Mouse (Mus musculus) stomach, embryonic 15.5 days (tissue): ENCODE measurements around the gene Ndufa9. TPM values are rescaled to one million over a fixed set of nuclear protein-coding genes. Genes with fewer than 3 reads are reported as not detected.

ENCODE experiments used
- ATAC-seq: fragments of 200-750 bp; cut with Nextera tagmentation; 2 replicates; pipeline ENCODE4 v1.8.0; 2017; ENCODE audit warnings: low read depth, moderate number of reproducible peaks, moderate TSS enrichment; ENCODE audit not compliant: insufficient read depth, low FRiP score
- H3K27ac ChIP-seq: fragments of 300-500 bp; sonication (generic); 2 replicates; pipeline ENCODE4 v1.5.1; 2015; ENCODE audit warnings: mild to moderate bottlenecking, inconsistent platforms
- H3K27me3 ChIP-seq: fragments of 300-500 bp; sonication (generic); replicated peaks from 2 replicates; pipeline ENCODE4 v1.6.1; 2015; ENCODE audit warnings: inconsistent platforms
- H3K36me3 ChIP-seq: fragments of 300-500 bp; sonication (generic); 2 replicates; pipeline ENCODE4 v1.6.1; 2015; ENCODE audit warnings: inconsistent platforms
- H3K4me1 ChIP-seq: fragments of 300-500 bp; sonication (generic); 2 replicates; pipeline ENCODE4 v1.6.1; 2015; ENCODE audit warnings: inconsistent platforms
- H3K4me2 ChIP-seq: fragments of 300-500 bp; sonication (generic); 2 replicates; pipeline ENCODE4 v1.6.1; 2015; ENCODE audit warnings: mild to moderate bottlenecking, inconsistent platforms
- H3K4me3 ChIP-seq: fragments of 300-500 bp; sonication (generic); replicated peaks from 2 replicates; pipeline ENCODE4 v1.5.1; 2015; ENCODE audit warnings: inconsistent platforms
- H3K9ac ChIP-seq: fragments of 300-500 bp; sonication (generic); 2 replicates; pipeline ENCODE4 v1.6.1; 2015; ENCODE audit warnings: inconsistent platforms
- H3K9me3 ChIP-seq: fragments of 300-500 bp; sonication (generic); 2 replicates; pipeline ENCODE4 v1.6.1; 2016; ENCODE audit warnings: inconsistent platforms
- WGBS: fragments of 180-500 bp; shearing (Covaris S2); methylation state at CpG from one replicate; pipeline ENCODE4 v1.1.7; 2015; 5-methylcytosine and 5-hydroxymethylcytosine counted together
- polyA plus RNA-seq: library from polyadenylated mRNA; unstranded; fragments of >200 nt; fragmentation: Nextera tagmentation; extraction: Ambion mirVana; gene quantifications from 2 replicates; pipeline ENCODE4 v1.2.1, GENCODE M21; 2015

Gene Ndufa9
- polyA plus RNA-seq: 207 and 235 TPM in 2 replicates

DNA sequence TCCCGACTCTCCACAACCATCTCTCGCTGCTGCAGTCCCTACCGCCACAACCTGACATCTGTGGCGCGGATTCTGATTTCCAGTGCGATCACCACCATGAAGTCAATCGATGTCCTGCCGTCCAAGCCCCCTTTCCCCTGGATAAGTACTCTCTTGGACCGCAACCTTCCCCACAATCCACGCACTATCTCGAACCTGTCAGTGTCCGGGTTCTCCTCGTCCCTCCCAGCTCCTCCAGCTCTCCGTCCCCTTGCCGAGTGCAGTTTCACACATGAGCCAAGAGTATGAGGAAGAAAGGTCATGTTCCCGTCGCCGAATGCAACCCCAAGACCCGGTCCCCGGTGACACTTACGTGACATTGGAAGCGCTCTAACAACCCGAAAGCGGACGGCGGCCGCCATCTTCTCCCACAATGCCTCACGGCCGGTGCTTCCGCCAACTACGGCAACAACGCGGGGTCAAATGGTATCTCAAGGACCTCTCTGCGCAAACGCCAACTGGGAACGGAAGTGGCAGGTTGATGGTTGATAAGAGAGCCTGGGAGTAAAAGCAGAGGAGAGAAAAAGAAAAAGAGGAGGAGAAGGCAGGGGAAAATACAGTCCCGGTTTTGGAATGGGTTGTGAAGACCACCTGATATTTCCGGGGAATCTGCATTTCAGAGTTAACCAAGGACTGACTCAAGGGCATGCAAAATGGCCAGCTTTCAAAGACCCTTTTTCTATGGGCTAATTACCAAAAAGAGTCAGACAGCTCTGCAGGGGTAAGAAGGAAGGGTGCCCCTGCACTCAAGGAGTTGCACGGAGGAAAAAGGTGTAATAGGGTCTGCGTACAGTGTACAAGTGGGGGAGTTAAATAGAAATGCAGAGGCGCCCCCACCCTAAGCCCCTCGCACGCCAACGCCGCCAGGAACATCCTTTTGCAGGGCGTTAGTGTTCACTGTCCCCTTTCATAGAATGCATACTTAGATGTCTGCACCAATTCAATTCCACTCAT lies at the start of gene Ndufa9:
Ndufa9 (minus strand) TSS at position 425 of the 993 bp plus-strand sequence.
- Histone ChIP-seq H3K9me3 (no peaks in the 10 kb centered on the region), H3K9ac (peak within 1 kb of the TSS; percentile 85), H3K4me2 (peak within 1 kb of the TSS; percentile 81), H3K27me3 (no peaks in the 10 kb centered on the region), H3K4me1 (peaks cover 12% of the 10 kb centered on the region), H3K4me3 (peak within 1 kb of the TSS; percentile 83), H3K36me3 (0 out of 2 replicates have a peak, but pooled peaks cover 5% of the 10 kb centered on the region), H3K27ac (peak within 1 kb of the TSS; percentile 59)
- peak; percentile 85 for ATAC-seq
- WGBS: 5% methylated on average over 46 of the region's 46 CpGs

DNA sequence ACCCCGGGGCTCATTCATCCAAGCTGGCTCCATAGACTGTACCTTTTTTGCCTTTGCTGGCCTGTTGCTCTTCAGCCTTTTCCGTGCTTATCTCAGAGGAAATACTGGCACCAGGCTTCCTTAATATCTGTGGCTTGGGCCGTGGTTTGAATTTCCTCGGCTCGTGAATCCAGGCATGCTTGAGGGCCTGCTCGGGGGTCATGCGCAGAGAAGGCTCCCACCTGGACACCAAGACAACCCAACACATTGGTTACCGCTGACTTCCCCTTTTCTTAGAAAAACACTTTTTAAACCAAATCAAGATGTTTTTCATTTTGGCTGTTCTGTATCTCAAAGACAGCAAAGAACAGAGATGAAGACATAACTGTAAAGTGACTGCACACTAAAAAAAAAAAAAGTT lies 28.2 kb upstream of the Ndufa9 start:
- Histone ChIP-seq H3K27me3 (no peaks in the 10 kb centered on the region), H3K36me3 (no peaks in the 10 kb centered on the region), H3K4me1 (no peaks in the 10 kb centered on the region), H3K4me3 (no peak overlapping the region), H3K9me3 (no peaks in the 10 kb centered on the region), H3K4me2 (no peak overlapping the region), H3K27ac (no peak overlapping the region), H3K9ac (no peak overlapping the region)
- no peak for ATAC-seq
- WGBS: 70% methylated on average over 8 of the region's 8 CpGs

DNA sequence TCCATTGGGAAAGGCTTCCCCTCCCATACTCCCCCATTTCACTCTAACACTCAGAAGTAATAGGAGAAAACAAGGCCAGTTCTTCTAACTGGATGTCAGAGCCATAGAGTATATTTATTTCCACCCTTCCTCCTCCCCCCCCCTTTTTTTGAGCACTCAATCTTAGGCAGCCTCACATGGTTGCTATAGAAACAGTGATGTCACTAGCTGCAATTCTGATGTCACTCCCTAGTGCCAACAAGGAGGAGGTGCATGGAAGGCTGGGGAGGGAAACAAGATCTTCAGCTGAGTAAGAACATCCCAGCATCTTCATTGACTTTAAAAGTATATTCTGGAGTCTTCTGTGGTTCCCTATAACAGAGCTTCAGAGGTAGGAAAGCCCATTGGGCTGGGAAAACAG lies 3.9 kb upstream of the Ndufa9 start, which contains the start of gene Akap3:
Akap3 (plus strand) TSS at position 218 of the 400 bp plus-strand sequence.
- Histone ChIP-seq H3K27me3 (no peaks in the 10 kb centered on the region), H3K9me3 (no peaks in the 10 kb centered on the region), H3K9ac (no peak within 1 kb of the TSS), H3K4me2 (no peak within 1 kb of the TSS), H3K4me3 (no peak within 1 kb of the TSS), H3K36me3 (no peaks in the 10 kb centered on the region), H3K4me1 (peaks cover 8% of the 10 kb centered on the region), H3K27ac (no peak within 1 kb of the TSS)
- ATAC-seq: no peak

DNA sequence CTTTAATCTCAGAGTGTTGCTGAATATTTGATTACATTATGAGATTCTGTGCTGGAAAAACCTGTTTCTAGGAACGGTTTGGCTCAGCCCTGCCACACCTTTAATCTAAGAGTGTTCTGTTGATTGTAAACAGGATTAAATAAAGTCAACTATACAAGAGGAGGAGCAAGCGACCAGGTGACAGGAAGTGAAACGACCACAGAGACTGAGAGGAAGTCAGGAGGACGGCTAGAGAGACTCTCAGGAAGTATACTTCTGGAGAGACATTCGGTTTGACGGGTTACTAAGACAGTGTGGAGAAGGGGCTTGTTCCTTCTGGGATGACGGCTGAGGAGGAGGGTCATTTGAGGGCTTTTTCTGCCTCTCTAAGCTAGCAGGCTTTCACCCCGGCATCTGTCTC lies 12.3 kb downstream of the Ndufa9 start:
- Histone ChIP-seq H3K9ac (no peak overlapping the region), H3K4me1 (no peaks in the 10 kb centered on the region), H3K27ac (no peak overlapping the region), H3K4me3 (no peak overlapping the region), H3K4me2 (no peak overlapping the region), H3K36me3 (peaks cover 68% of the 10 kb centered on the region), H3K9me3 (no peaks in the 10 kb centered on the region), H3K27me3 (no peaks in the 10 kb centered on the region)
- ATAC-seq: no peak
- WGBS: 71% methylated on average over 8 of the region's 8 CpGs

DNA sequence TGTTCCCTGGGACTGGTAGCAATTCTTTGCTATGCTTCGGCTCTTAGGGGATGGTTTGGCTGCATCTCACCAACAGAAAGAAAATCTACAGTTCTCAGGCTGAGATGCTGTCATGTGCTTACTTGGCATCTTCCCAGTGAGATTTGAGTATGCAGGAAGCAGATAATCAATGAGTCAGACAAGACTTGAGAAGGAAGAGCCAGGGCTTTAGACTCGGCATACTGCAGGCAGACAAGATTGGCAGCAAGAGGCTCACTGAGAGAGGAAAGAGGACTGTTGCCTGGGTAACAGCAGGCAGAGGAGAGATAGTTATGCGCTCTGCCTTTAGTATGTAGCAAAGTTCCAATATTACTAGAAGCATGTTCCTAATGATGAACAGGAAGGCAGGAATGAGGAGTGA lies 25.8 kb downstream of the Ndufa9 start:
- H3K4me3 ChIP-seq: no peak overlapping the region
- no peaks in the 10 kb centered on the region for H3K4me1 ChIP-seq
- 89% methylated on average over 3 of the region's 3 CpGs for WGBS
- no peak overlapping the region for H3K4me2 ChIP-seq
- no peak for ATAC-seq
- H3K9ac ChIP-seq: no peak overlapping the region
- no peak overlapping the region for H3K27ac ChIP-seq
- no peaks in the 10 kb centered on the region for H3K27me3 ChIP-seq
- peaks cover 28% of the 10 kb centered on the region for H3K36me3 ChIP-seq
- no peaks in the 10 kb centered on the region for H3K9me3 ChIP-seq

DNA sequence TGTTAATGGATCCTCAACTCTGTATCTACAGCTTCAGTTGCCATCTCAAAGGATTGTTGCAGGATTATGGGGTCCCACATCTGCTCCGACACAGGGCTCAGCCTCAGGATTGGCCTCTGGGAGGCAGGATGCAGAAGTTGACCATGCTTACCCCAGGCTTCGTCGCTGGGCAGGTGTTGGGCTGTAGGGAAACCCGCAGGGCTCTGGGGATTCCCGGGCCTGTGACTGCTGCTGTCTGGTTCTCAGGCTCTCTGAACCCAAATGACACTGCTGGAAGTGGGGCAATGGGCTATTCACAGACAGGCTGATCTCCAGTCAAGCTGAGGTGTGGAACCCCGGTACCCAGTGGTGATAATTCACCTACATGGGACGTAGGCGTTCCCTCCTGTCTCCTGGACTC lies 32.6 kb downstream of the Ndufa9 start:
- Histone ChIP-seq H3K9me3 (no peaks in the 10 kb centered on the region), H3K27ac (no peak overlapping the region), H3K4me1 (no peaks in the 10 kb centered on the region), H3K27me3 (no peaks in the 10 kb centered on the region), H3K4me2 (no peak overlapping the region), H3K9ac (no peak overlapping the region), H3K36me3 (peaks cover 6% of the 10 kb centered on the region; the same call in 1 of the 2 replicates), H3K4me3 (no peak overlapping the region)
- ATAC-seq: no peak
- 83% methylated on average over 8 of the region's 8 CpGs for WGBS

DNA sequence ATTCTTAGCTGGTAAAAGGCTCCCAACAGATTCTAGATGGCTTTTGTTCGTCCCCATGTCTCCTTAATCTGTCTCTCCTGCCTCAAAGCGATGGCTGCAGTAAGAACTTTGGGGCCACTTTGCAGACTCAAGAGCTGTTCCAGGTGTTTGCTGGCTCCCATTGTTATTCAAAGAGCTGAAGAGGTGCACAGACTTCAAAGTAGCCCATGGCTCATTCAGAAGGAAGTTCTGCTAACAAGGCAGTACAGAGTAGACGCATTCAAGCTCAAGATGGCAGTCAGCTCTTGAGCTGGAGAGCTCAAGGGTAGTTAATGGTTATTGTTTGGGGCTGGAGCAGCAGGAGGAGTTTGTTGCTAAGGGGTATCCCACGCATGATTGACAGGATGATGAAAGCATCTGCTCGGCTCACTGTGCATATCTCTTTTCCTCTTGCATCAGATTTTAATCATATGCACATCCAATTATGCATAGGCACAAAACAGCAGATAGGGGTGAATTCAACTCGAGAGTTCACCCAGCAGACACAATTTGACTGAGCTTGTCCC lies 33.7 kb downstream of the Ndufa9 start:
- no peak for ATAC-seq
- no peaks in the 10 kb centered on the region for H3K27me3 ChIP-seq
- 71% methylated on average over 6 of the region's 6 CpGs for WGBS
- no peak overlapping the region for H3K9ac ChIP-seq
- peaks cover 4% of the 10 kb centered on the region; the same call in 1 of the 2 replicates for H3K36me3 ChIP-seq
- H3K9me3 ChIP-seq: no peaks in the 10 kb centered on the region
- H3K27ac ChIP-seq: no peak overlapping the region
- no peak overlapping the region for H3K4me2 ChIP-seq
- no peaks in the 10 kb centered on the region for H3K4me1 ChIP-seq
- no peak overlapping the region for H3K4me3 ChIP-seq

DNA sequence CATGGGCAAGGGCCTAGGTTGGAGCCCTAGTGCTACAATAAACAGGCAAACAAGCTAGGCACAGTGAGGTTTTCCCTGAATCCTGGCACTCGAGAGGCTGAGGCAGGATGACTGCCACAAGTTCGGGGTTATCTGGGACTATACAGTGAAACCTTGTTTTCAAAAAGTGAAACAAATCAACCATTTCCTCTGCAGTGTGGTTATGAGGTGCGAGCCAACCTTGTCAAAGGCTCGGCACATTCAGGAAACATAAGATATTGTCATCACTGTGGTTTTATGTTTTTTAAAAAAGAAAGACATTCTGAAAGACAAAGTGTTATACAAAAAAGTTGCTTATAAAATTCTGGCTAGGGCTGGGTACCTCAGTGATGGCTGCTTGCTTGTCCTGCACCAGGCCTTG lies 37.5 kb downstream of the Ndufa9 start:
- no peaks in the 10 kb centered on the region for H3K4me1 ChIP-seq
- no peaks in the 10 kb centered on the region for H3K27me3 ChIP-seq
- no peak overlapping the region for H3K27ac ChIP-seq
- 77% methylated on average over 4 of the region's 4 CpGs for WGBS
- ATAC-seq: no peak
- H3K9me3 ChIP-seq: no peaks in the 10 kb centered on the region
- no peak overlapping the region for H3K4me2 ChIP-seq
- H3K36me3 ChIP-seq: no peaks in the 10 kb centered on the region
- no peak overlapping the region for H3K9ac ChIP-seq
- no peak overlapping the region for H3K4me3 ChIP-seq

DNA sequence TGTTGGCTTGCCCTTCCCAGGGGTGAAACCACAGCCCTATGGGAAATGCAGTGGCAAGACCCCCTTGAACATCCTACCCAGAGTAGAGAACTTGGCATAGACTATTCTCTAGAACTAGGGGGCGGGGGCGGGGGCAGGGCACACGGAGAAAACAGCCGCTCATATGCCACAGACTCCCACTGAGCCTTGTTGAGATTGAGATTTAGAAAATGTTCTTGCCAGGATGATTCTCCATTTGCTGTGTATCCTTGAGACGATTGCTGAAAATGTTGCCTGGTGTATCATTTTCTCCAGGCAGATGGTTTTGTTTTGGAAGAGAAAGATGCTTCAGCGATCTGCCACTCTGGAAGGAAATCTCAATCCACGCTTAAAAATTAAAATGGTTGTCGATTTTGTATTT lies 40.4 kb downstream of the Ndufa9 start:
- no peaks in the 10 kb centered on the region for H3K4me1 ChIP-seq
- no peaks in the 10 kb centered on the region for H3K9me3 ChIP-seq
- no peak for ATAC-seq
- H3K4me2 ChIP-seq: no peak overlapping the region
- no peak overlapping the region for H3K27ac ChIP-seq
- no peak overlapping the region for H3K9ac ChIP-seq
- H3K36me3 ChIP-seq: no peaks in the 10 kb centered on the region
- H3K4me3 ChIP-seq: no peak overlapping the region
- no peaks in the 10 kb centered on the region for H3K27me3 ChIP-seq
- WGBS: 84% methylated on average over 8 of the region's 8 CpGs

DNA sequence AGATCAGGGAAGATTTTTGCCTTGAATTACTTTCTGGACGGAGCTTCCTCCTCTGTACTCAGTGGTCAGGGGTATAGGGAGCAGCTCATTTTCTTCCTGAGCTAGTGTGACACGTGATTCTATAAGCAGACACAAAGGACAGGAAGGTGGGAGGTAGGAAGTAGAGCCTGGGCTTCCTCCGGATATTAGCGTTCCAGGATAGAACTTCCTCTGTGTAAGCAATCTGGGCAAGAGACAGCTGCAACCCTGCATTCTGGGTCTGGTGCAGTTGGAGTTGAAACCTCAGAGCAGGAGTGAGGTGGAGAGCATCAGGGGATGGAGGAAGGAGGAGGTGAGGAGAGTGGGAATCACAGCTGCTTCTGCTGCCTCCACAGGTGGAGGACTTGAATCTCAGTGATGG lies 40.8 kb downstream of the Ndufa9 start:
- no peak overlapping the region for H3K4me2 ChIP-seq
- H3K9me3 ChIP-seq: no peaks in the 10 kb centered on the region
- ATAC-seq: no peak
- no peaks in the 10 kb centered on the region for H3K27me3 ChIP-seq
- no peak overlapping the region for H3K4me3 ChIP-seq
- no peaks in the 10 kb centered on the region for H3K4me1 ChIP-seq
- no peak overlapping the region; the same call in 1 of the 2 replicates for H3K27ac ChIP-seq
- H3K36me3 ChIP-seq: no peaks in the 10 kb centered on the region
- 58% methylated on average over 4 of the region's 4 CpGs for WGBS
- H3K9ac ChIP-seq: no peak overlapping the region

DNA sequence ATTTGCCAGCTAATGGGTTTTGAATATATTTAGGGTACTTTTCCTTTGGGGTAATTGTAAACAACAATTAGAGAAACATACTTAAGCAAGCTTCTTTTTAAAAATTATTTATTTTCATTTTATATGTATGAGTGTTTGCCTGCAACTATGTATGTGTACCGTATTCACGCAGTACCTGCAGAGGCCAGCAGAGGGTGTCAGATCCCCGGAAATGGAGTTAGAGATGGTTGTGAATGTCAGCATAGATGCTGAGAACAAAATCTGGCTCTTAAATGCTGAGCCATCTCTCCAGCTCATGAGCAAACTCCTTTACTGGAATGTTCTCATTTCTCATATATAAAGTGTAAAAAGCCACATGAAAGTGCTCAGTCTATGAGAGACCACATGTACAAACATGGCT lies 42.2 kb downstream of the Ndufa9 start:
- Histone ChIP-seq H3K4me3 (no peak overlapping the region), H3K27ac (no peak overlapping the region), H3K36me3 (no peaks in the 10 kb centered on the region), H3K9ac (no peak overlapping the region), H3K9me3 (no peaks in the 10 kb centered on the region), H3K4me1 (no peaks in the 10 kb centered on the region), H3K4me2 (no peak overlapping the region), H3K27me3 (no peaks in the 10 kb centered on the region)
- no peak for ATAC-seq
- WGBS: 84% methylated on average over 3 of the region's 3 CpGs

DNA sequence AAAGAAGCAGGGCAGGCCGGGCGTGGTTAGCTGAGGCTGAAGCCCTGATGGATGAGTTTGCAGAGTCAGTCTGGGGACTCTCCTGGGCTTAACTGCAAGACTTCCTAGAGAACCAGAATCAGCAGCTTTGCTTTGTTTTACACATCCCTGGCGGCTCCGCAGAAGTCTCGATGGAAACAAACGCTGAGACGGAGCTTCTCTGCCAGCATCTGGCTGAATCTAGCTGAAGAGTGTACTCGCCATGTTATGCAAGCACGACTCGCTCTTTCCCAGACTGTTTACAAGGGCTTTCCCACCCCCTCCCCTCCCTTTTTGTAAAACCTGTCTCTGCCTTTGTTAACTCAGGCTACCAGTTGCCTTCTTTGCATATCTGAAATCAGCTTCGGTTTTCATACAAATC lies 46.0 kb downstream of the Ndufa9 start:
- Histone ChIP-seq H3K4me1 (no peaks in the 10 kb centered on the region), H3K4me3 (no peak overlapping the region), H3K9ac (no peak overlapping the region), H3K27ac (no peak overlapping the region), H3K27me3 (no peaks in the 10 kb centered on the region), H3K36me3 (no peaks in the 10 kb centered on the region), H3K9me3 (no peaks in the 10 kb centered on the region), H3K4me2 (no peak overlapping the region)
- no peak for ATAC-seq
- 21% methylated on average over 11 of the region's 11 CpGs for WGBS
